Mouse (Mus musculus) limb, embryonic 12.5 days (tissue): ENCODE results near the gene Gm1330. TPM values are rescaled to one million over a fixed set of nuclear protein-coding genes. Genes with fewer than 3 reads are reported as not detected.
"Not testable (repeated sequence)": the region's sequence is repeated elsewhere in the genome, so short reads cannot be mapped to it uniquely, and the experiment has no call there.

Experiments used
- ATAC-seq: fragments of 200-750 bp; cut with Nextera tagmentation; 2 replicates; pipeline ENCODE4 v1.8.0; 2017; ENCODE audit warnings: low read depth, moderate TSS enrichment; ENCODE audit not compliant: insufficient number of reproducible peaks, insufficient read depth, low FRiP score, low TSS enrichment
- H3K27ac ChIP-seq: fragments of 300-500 bp; sonication (generic); 2 replicates; pipeline ENCODE4 v1.5.1; 2016; ENCODE audit warnings: mild to moderate bottlenecking, moderate library complexity
- H3K27me3 ChIP-seq: fragments of 300-500 bp; sonication (generic); 2 replicates; pipeline ENCODE4 v1.6.1; 2016; ENCODE audit warnings: mild to moderate bottlenecking, moderate library complexity
- H3K36me3 ChIP-seq: fragments of 300-500 bp; sonication (generic); 2 replicates; pipeline ENCODE4 v1.6.1; 2016; ENCODE audit warnings: mild to moderate bottlenecking, moderate library complexity
- H3K4me1 ChIP-seq: fragments of 300-500 bp; sonication (generic); replicated peaks from 2 replicates; pipeline ENCODE4 v1.6.1; 2016
- H3K4me2 ChIP-seq: fragments of 300-500 bp; sonication (generic); 2 replicates; pipeline ENCODE4 v1.6.1; 2016; ENCODE audit warnings: mild to moderate bottlenecking, moderate library complexity
- H3K4me3 ChIP-seq: fragments of 300-500 bp; sonication (generic); replicated peaks from 2 replicates; pipeline ENCODE4 v1.5.1; 2016; ENCODE audit warnings: mild to moderate bottlenecking
- H3K9ac ChIP-seq: fragments of 300-500 bp; sonication (generic); replicated peaks from 2 replicates; pipeline ENCODE4 v1.6.1; 2016; ENCODE audit warnings: mild to moderate bottlenecking, moderate library complexity
- H3K9me3 ChIP-seq: fragments of 300-500 bp; sonication (generic); 2 replicates; pipeline ENCODE4 v1.6.1; 2016; ENCODE audit warnings: mild to moderate bottlenecking, moderate library complexity
- WGBS: fragments of 180-500 bp; shearing (Covaris S2); methylation state at CpG from one replicate; pipeline ENCODE4 v1.1.7; 2016; 5-methylcytosine and 5-hydroxymethylcytosine counted together
- polyA plus RNA-seq: library from polyadenylated mRNA; unstranded; fragments of >200 nt; fragmentation: Nextera tagmentation; extraction: Ambion mirVana; gene quantifications from 2 replicates; pipeline ENCODE4 v1.2.1, GENCODE M21; 2016

Gene Gm1330
- not detected in 2 replicates for polyA plus RNA-seq

GRCm38 (mm10) chr2:149003151-149003550 lies at the start of gene Gm1330:
Gene Gm1330, minus strand, starts transcription at chr2:149003251.
- H3K4me2 ChIP-seq, result no peak within 1 kb of the TSS
- no peak within 1 kb of the TSS for H3K4me3 ChIP-seq
- H3K4me1 ChIP-seq, result no peaks in the 10 kb centered on the region
- H3K36me3 ChIP-seq, result no peaks in the 10 kb centered on the region
- no peak within 1 kb of the TSS for H3K9ac ChIP-seq
- no peak for ATAC-seq
- no peaks in the 10 kb centered on the region for H3K9me3 ChIP-seq
- H3K27me3 ChIP-seq, result no peaks in the 10 kb centered on the region
- no peak within 1 kb of the TSS for H3K27ac ChIP-seq

- not testable (repeated sequence) for H3K4me1 ChIP-seq, H3K36me3 ChIP-seq, H3K27ac ChIP-seq, H3K4me3 ChIP-seq, ATAC-seq, H3K9ac ChIP-seq, H3K9me3 ChIP-seq, H3K4me2 ChIP-seq, H3K27me3 ChIP-seq
- 73% methylated on average over 5 of the region's 5 CpGs for WGBS
Observed at GRCm38 (mm10) chr2:149017137-149017536, 14.1 kb upstream of the Gm1330 start, which contains the start of gene Gm10750. Gene Gm10750, minus strand, starts transcription at chr2:149017237.

DNA sequence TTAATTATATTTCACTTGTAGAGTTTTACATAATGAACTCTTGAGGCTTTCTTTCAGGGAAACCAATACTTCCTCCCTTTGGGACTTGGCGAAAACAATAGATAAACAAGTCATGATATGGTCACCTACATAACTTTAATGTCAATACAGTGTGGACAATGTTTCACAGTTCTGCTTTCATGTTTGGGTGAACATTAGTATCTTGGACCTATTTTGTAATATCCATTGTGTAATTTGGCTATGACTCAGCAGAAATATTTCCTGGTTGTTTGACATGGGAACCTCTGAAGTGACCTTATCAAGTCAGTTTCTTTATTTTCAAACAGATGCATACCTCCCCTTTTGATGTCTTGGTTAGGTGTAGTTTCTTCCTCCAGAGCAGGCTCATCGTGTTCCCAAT lies 1.8 kb upstream of the Gm1330 start:
- 75% methylated on average over 2 of the region's 2 CpGs for WGBS
- no peaks in the 10 kb centered on the region for H3K4me1 ChIP-seq
- no peak for ATAC-seq
- no peak overlapping the region for H3K4me2 ChIP-seq
- no peak overlapping the region for H3K27ac ChIP-seq
- H3K27me3 ChIP-seq, result no peaks in the 10 kb centered on the region
- no peak overlapping the region for H3K4me3 ChIP-seq
- no peak overlapping the region for H3K9ac ChIP-seq
- H3K36me3 ChIP-seq, result no peaks in the 10 kb centered on the region
- 0 out of 2 replicates have a peak, but pooled peaks cover 3% of the 10 kb centered on the region for H3K9me3 ChIP-seq

- Histone ChIP-seq H3K4me3 (no peak overlapping the region), H3K27ac (no peak overlapping the region), H3K4me2 (no peak overlapping the region), H3K9ac (no peak overlapping the region), H3K4me1 (no peaks in the 10 kb centered on the region), H3K36me3 (no peaks in the 10 kb centered on the region), H3K9me3 (peaks cover 5% of the 10 kb centered on the region; the same call in 1 of the 2 replicates), H3K27me3 (no peaks in the 10 kb centered on the region)
- 90% methylated on average over 2 of the region's 2 CpGs for WGBS
- no peak for ATAC-seq
Observed at GRCm38 (mm10) chr2:148995133-148995532, 7.9 kb downstream of the Gm1330 start.

Other genes starting within 250 kb of the Gm1330 start
- gene Cst11, start 231.8 kb downstream of the Gm1330 start, polyA plus RNA-seq, result not detected in 2 replicates
- not detected in 2 replicates for gene 8030411F24Rik, start 221.2 kb downstream of the Gm1330 start, polyA plus RNA-seq
- gene Cst12, start 213.9 kb downstream of the Gm1330 start, polyA plus RNA-seq, result not detected in 2 replicates
- gene Cst8, start 204.5 kb downstream of the Gm1330 start, polyA plus RNA-seq, result not detected in 2 replicates
- gene Cst13, start 183.2 kb downstream of the Gm1330 start, polyA plus RNA-seq, result not detected in 2 replicates
- gene Cst9, start 168.1 kb downstream of the Gm1330 start, polyA plus RNA-seq, result not detected in 2 replicates
- not detected in 2 replicates for gene 9230104L09Rik, start 138.2 kb downstream of the Gm1330 start, polyA plus RNA-seq
- 287 and 288 TPM in 2 replicates for gene Cst3, start 127.6 kb downstream of the Gm1330 start, polyA plus RNA-seq
- gene Gm10750, start 14.0 kb upstream of the Gm1330 start, polyA plus RNA-seq, result not detected in 2 replicates